Mouse (Mus musculus) retina, embryonic 14.5 days (tissue): ENCODE measurements around the gene Map3k11.

Experiments used
- DNase-seq: peaks from one replicate; pipeline ENCODE4 v3.0.0-alpha.2; 2015; ENCODE audit warnings: low spot score

The Map3k11 gene

GRCm38 (mm10) chr19:5734325-5734724, 45.8 kb downstream of the Map3k11 start:
- no peak for DNase-seq

GRCm38 (mm10) chr19:5739446-5739845, 50.9 kb downstream of the Map3k11 start:
- DNase-seq, result no peak

- no peak for DNase-seq
Measured at GRCm38 (mm10) chr19:5740320-5741317, 52.1 kb downstream of the Map3k11 start, which contains the start of gene Ltbp3. Gene Ltbp3, plus strand, starts transcription at chr19:5740904.

- peak; percentile 60 for DNase-seq
Measured at GRCm38 (mm10) chr19:5741641-5742240, 53.2 kb downstream of the Map3k11 start.

GRCm38 (mm10) chr19:5742241-5742641, 53.7 kb downstream of the Map3k11 start:
- DNase-seq, result no peak

GRCm38 (mm10) chr19:5743576-5743975, 55.0 kb downstream of the Map3k11 start:
- no peak for DNase-seq

GRCm38 (mm10) chr19:5745756-5746710, 57.5 kb downstream of the Map3k11 start:
- DNase-seq, result no peak

- DNase-seq, result no peak
Measured at GRCm38 (mm10) chr19:5746907-5747363, 58.4 kb downstream of the Map3k11 start.

GRCm38 (mm10) chr19:5749476-5749875, 60.9 kb downstream of the Map3k11 start:
- DNase-seq, result no peak

GRCm38 (mm10) chr19:5750951-5751350, 62.4 kb downstream of the Map3k11 start:
- no peak for DNase-seq

- no peak for DNase-seq
Measured at GRCm38 (mm10) chr19:5751742-5752141, 63.2 kb downstream of the Map3k11 start.
